Mouse (Mus musculus) mature B cell (primary cell): ENCODE measurements around the gene Spice1.

ENCODE experiments used
- in situ Hi-C: fragments of 300-500 bp; cut with MboI; formaldehyde crosslinking; loops from 2 replicates; pipeline ENCODE4 v1.14.3; 2019

The Spice1 gene

GRCm38 (mm10) chr16:44347071-44347901 lies at the start of gene Spice1:
Gene Spice1 (plus strand): TSS chr16:44347121.
- in situ Hi-C loops: no loop called here

GRCm38 (mm10) chr16:44299438-44300093 lies 47.4 kb upstream of the Spice1 start:
- in situ Hi-C loops: no loop called here

GRCm38 (mm10) chr16:44302126-44302892 lies 44.6 kb upstream of the Spice1 start:
- in situ Hi-C loops: no loop called here

GRCm38 (mm10) chr16:44303822-44304221 lies 43.1 kb upstream of the Spice1 start:
- in situ Hi-C loops: no loop called here

DNA sequence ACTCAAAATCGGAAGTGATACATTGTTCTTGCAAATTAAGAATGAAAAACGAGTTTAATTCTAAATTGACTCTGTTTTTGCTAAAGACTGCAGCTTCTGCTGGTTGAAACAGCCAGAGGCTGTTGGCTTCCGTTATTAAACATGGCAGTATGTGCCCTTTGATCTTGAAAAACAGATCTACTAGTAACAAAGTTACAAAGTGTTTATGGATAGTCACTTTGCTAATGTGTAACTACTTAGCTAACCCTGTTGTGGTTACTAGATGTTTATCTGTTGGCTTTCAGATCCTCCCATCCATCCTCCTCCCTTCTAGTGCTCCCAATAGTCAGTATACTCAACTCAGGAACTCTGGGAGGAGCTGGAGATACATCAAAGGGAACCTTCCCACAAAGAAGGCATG lies 41.3 kb upstream of the Spice1 start:
- in situ Hi-C loops: no loop called here

GRCm38 (mm10) chr16:44313422-44313821 lies 33.5 kb upstream of the Spice1 start:
- in situ Hi-C loops: no loop called here

DNA sequence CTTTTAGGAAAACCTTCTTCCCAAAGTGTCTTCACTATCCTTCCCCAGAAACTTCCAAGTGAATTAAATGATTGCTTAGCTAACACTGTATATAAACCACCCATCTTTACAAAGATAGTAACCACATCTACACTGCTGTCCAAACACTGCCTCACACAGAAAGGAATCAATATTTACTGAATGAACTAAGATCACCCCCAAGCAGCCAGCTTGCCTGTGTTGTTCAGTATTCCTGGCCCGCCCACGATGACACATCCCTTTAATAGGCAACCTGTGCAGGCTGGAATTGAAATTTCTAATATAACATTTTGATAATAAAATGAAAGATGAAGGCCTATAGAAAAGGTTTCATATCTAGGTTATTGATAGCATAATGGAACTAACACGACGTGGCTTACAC lies 30.6 kb upstream of the Spice1 start:
- in situ Hi-C loops: no loop called here

DNA sequence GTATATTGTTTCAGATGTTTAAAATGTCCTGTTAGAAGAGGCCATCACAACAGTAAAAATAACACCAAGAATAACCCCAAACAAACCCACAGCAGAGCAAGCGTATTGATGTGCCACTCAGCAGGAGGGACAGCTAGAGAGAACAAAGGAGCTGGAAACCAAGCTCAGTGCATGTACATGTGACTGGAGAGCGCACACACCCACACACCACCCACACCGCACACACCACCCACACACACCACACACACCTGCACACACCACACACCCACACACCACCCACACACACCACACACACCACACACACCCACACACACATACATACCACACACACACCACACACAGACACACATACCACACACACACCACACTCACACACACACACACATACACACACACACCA lies 26.7 kb upstream of the Spice1 start:
- in situ Hi-C loops: no loop called here

- in situ Hi-C loops: no loop called here
Observed at GRCm38 (mm10) chr16:44328644-44329043, 18.3 kb upstream of the Spice1 start.

DNA sequence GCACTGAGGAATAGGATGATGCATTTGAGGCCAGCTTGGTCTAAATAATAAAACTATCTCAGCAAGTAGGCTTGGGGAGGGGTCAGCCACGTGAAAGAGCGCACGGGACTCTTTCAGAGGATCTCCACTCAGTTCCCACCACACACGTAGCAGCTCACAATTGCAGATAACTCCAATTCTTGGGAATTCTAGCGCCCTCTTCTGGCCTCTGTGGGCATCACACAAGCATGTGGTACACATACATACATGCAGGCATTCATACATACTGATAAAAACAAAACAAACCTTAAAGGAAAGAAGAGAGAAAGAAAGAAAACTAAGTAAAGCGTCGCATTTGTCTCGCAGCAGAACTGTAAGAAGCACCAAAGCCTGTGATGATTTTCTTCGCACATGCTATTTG lies 16.3 kb upstream of the Spice1 start:
- in situ Hi-C loops: no loop called here

DNA sequence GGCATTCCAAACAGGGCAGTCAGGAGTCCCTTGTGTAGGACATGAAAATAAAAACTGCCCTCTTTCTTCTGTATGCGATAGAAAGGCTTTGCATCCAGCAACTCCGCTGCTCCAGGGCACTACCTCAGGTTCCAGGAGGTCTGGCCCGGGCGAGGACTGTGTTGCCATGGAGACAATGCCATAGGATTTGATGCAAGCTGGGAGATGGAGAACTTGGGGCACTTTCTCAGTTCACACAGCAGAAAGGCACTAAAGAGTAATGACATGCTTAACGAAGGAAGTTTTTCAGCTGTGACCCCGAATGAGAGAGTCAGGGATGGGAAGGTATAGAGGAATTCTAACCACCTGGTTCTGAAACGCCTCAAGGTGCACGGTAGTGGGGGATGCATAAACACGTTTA lies 15.8 kb upstream of the Spice1 start:
- in situ Hi-C loops: no loop called here

DNA sequence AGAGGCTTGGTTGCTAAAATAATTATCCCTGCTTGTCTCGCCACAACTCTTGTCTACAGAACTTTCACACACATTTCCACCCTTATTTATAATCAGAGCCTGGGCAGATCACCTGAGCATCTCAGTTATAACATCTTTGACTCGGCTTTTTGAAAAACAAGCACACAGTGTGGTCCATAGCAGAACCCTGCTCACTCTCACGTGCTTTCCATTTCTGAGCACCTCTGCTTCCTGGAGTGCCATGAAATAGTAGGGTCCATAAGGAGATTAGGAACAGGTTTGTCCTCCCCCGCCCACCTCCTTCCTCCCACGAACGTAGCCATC lies 15.3 kb upstream of the Spice1 start:
- in situ Hi-C loops: no loop called here

DNA sequence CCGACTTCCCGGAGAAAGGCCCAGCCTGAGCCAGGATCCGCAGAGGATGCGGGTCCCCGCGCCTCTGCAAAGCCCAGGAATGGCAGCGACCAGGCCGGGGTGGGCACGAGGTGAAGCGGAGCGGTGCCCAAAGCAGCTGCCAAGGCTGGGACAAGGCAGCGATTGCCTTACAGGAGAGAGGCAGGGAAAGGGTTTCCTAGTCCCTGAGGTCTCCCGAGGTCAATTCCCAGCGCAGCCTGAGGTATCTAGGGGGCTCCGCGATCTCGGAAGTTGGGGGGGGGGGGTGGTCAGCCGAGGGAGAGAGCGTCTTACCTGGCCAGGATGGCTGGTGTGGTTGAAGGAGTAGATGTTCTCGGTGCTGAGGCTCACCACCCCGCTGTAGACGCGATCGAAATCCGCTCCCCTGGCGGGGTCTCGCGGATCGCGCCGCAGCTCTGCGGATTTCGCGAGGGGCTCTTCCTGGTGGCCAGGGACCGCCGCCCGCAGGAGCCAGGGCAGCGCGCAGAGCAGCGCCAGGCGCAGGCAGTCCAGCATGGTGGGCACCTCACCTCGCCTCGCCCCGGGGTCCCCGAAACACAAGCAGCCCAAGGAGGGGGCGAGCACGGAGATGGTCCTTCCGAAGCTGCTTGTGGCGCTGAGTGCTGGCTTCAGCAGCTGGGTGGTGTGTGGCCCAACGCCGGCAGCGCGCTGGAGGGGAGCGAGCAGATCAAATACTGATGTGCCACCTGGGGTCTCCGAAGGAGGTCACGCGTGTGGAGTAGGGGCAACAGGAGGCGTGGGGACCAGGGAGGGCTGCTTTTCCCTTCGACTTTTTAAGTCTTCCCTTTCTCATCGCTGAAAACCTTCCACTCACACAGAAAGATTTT lies 14.7 kb upstream of the Spice1 start:
- in situ Hi-C loops: no loop called here

- in situ Hi-C loops: no loop called here
Observed at GRCm38 (mm10) chr16:44332861-44333284, 14.0 kb upstream of the Spice1 start, which contains the start of gene Sidt1. Gene Sidt1 (minus strand): TSS chr16:44333196.

DNA sequence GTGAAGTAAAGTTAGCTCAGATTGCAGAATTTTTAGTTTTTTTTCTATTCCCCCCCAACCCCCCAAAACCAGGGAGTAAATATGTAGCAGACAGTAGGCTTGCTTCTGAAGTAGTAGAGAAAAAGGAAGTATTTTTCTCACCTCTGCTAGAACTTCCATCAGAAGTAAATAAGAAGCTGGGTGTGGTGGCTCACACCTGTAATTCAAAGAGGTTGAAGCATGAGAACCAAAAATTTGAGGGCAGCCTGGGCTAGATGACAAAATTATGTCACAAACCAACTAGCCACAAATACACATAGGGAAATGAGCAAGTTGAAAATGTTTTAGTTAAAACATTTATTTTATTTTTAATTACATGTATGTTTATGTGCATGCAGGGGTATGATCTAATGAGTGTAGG lies 9.4 kb upstream of the Spice1 start:
- in situ Hi-C loops: no loop called here

DNA sequence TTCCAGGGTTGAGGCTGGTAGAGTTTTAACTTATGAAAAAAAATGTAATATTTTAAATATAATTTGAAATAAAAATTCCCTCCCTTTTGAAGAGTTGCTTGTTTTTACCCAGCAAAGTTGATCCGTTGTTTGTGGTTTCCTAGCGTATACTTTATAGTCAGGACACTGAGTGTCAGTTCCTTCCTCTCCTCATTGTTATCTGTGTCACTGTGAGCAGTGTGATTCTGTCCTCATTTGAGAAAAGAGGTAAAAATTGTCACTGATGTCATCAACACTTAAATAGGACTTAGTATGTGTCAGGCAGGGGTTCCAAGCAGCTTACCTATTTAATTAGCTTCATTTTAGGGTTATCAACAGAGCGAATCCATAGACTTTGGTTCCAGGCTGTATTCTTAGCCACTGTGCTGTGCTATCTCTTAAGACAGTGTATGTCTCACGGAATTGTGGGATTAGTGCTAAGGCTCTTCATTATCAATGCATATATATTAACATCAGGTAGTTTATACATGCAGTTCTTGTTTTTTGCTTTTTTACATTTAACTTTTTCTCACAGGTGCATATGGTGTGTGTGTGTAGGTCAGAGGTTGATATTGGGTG lies 3.0 kb downstream of the Spice1 start:
- in situ Hi-C loops: loop anchor here (10.0 kb wide), 1 partner anchor 105 kb away; no protein-coding TSS in a partner anchor

DNA sequence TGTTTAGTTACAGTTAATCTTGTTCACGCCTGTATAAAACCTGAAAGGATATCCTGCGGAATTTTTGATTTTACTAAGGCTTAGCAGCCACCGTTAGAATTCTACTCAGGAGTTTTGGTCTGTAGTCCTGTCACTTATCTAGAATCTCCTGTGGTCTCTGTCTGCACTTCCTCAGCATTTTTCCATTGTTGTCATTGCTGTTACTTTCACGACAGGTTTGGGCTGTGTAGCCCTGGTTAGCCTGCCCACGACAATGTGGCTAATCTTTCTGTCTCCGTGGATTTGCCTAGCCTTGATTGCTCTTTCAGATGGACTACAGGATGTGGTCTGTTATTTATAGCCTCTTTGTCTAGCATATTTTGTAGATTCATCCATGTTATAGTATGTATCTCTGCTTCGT lies 9.4 kb downstream of the Spice1 start:
- in situ Hi-C loops: loop anchor here (10.0 kb wide), 1 partner anchor 111 kb away; no protein-coding TSS in a partner anchor

GRCm38 (mm10) chr16:44357571-44358268 lies 10.8 kb downstream of the Spice1 start:
- in situ Hi-C loops: loop anchor here (10.0 kb wide), 1 partner anchor 113 kb away; no protein-coding TSS in a partner anchor

GRCm38 (mm10) chr16:44361921-44362890 lies 15.3 kb downstream of the Spice1 start:
- in situ Hi-C loops: no loop called here
